Mouse (Mus musculus) embryonic facial prominence, embryonic 13.5 days (tissue): ENCODE measurements at regions not wholly inside any gene's neighbourhood (a gene's known extent, or its start where the extent isn't known, plus 50 kb on each side); places are given as distances from the start of the nearest gene placed in this dataset.

Experiments
- ATAC-seq: fragments of 200-750 bp; cut with Nextera tagmentation; 2 replicates; pipeline ENCODE4 v1.8.0; 2017; ENCODE audit warnings: low read depth; ENCODE audit not compliant: insufficient number of reproducible peaks, insufficient read depth, low FRiP score, low TSS enrichment
- H3K27ac ChIP-seq: fragments of 300-500 bp; sonication (generic); 2 replicates; pipeline ENCODE4 v1.5.1; 2015; ENCODE audit warnings: moderate library complexity, mild to moderate bottlenecking, inconsistent platforms
- H3K27me3 ChIP-seq: fragments of 300-500 bp; sonication (generic); 2 replicates; pipeline ENCODE4 v1.6.1; 2015; ENCODE audit warnings: mild to moderate bottlenecking, inconsistent platforms
- H3K36me3 ChIP-seq: fragments of 300-500 bp; sonication (generic); 2 replicates; pipeline ENCODE4 v1.6.1; 2015; ENCODE audit warnings: mild to moderate bottlenecking, inconsistent platforms
- H3K4me1 ChIP-seq: fragments of 300-500 bp; sonication (generic); 2 replicates; pipeline ENCODE4 v1.6.1; 2015; ENCODE audit warnings: inconsistent platforms
- H3K4me2 ChIP-seq: fragments of 300-500 bp; sonication (generic); 2 replicates; pipeline ENCODE4 v1.6.1; 2015; ENCODE audit warnings: moderate library complexity, mild to moderate bottlenecking, inconsistent platforms
- H3K4me3 ChIP-seq: fragments of 300-500 bp; sonication (generic); 2 replicates; pipeline ENCODE4 v1.5.1; 2015; ENCODE audit warnings: mild to moderate bottlenecking, inconsistent platforms
- H3K9ac ChIP-seq: fragments of 300-500 bp; sonication (generic); 2 replicates; pipeline ENCODE4 v1.6.1; 2015; ENCODE audit warnings: mild to moderate bottlenecking, inconsistent platforms
- H3K9me3 ChIP-seq: fragments of 300-500 bp; sonication (generic); 2 replicates; pipeline ENCODE4 v1.6.1; 2016; ENCODE audit warnings: inconsistent platforms
- WGBS: fragments of 180-500 bp; shearing (Covaris S2); methylation state at CpG from one replicate; pipeline ENCODE4 v1.1.7; 2015; ENCODE audit warnings: mixed read lengths; 5-methylcytosine and 5-hydroxymethylcytosine counted together

GRCm38 (mm10) chr6:141159326-141159725 is 89.7 kb upstream of the Pde3a start:
- no peaks in the 10 kb centered on the region for H3K36me3 ChIP-seq
- no peak overlapping the region for H3K9ac ChIP-seq
- no peak overlapping the region for H3K4me2 ChIP-seq
- H3K4me1 ChIP-seq = 0 out of 2 replicates have a peak, but pooled peaks cover 4% of the 10 kb centered on the region
- no peak overlapping the region for H3K4me3 ChIP-seq
- H3K9me3 ChIP-seq = no peaks in the 10 kb centered on the region
- ATAC-seq = no peak
- 57% methylated on average over 5 of the region's 5 CpGs for WGBS
- no peak overlapping the region for H3K27ac ChIP-seq
- H3K27me3 ChIP-seq = no peaks in the 10 kb centered on the region

- 46% methylated on average over 3 of the region's 3 CpGs for WGBS
Measured at GRCm38 (mm10) chr6:141161626-141162233, 87.3 kb upstream of the Pde3a start.

GRCm38 (mm10) chr6:141167270-141167669 is 81.8 kb upstream of the Pde3a start:
- no peaks in the 10 kb centered on the region for H3K4me1 ChIP-seq
- no peak overlapping the region for H3K4me3 ChIP-seq
- no peaks in the 10 kb centered on the region for H3K36me3 ChIP-seq
- ATAC-seq = no peak
- H3K9ac ChIP-seq = no peak overlapping the region
- H3K4me2 ChIP-seq = no peak overlapping the region
- H3K9me3 ChIP-seq = no peaks in the 10 kb centered on the region
- H3K27ac ChIP-seq = no peak overlapping the region
- WGBS = 77% methylated on average over 3 of the region's 3 CpGs
- H3K27me3 ChIP-seq = no peaks in the 10 kb centered on the region

More at GRCm38 (mm10) chr6:141161626-141162233, 87.3 kb upstream of the Pde3a start:
- ATAC-seq = no peak
- H3K9ac ChIP-seq = no peak overlapping the region
- H3K9me3 ChIP-seq = no peaks in the 10 kb centered on the region
- no peaks in the 10 kb centered on the region for H3K36me3 ChIP-seq
- 0 out of 2 replicates have a peak, but pooled peaks cover 4% of the 10 kb centered on the region for H3K4me1 ChIP-seq
- H3K27me3 ChIP-seq = no peaks in the 10 kb centered on the region
- H3K4me3 ChIP-seq = no peak overlapping the region
- H3K27ac ChIP-seq = no peak overlapping the region
- H3K4me2 ChIP-seq = no peak overlapping the region

- ATAC-seq = no peak
- Histone ChIP-seq H3K4me3 (no peak overlapping the region), H3K4me1 (no peaks in the 10 kb centered on the region), H3K4me2 (no peak overlapping the region), H3K27me3 (no peaks in the 10 kb centered on the region), H3K36me3 (no peaks in the 10 kb centered on the region), H3K9me3 (no peaks in the 10 kb centered on the region), H3K9ac (no peak overlapping the region), H3K27ac (no peak overlapping the region)
- WGBS = 44% methylated on average over 3 of the region's 3 CpGs
Measured at GRCm38 (mm10) chr6:141168356-141168755, 80.7 kb upstream of the Pde3a start.

GRCm38 (mm10) chr6:141183782-141184181 is 65.3 kb upstream of the Pde3a start:
- WGBS = 44% methylated on average over 1 of the region's 1 CpGs
- H3K4me3 ChIP-seq = no peak overlapping the region
- H3K9me3 ChIP-seq = no peaks in the 10 kb centered on the region
- H3K36me3 ChIP-seq = no peaks in the 10 kb centered on the region
- H3K9ac ChIP-seq = no peak overlapping the region
- H3K4me2 ChIP-seq = no peak overlapping the region
- H3K27ac ChIP-seq = no peak overlapping the region
- no peak for ATAC-seq
- no peaks in the 10 kb centered on the region for H3K27me3 ChIP-seq
- no peaks in the 10 kb centered on the region for H3K4me1 ChIP-seq

- Histone ChIP-seq H3K36me3 (no peaks in the 10 kb centered on the region), H3K4me3 (no peak overlapping the region)
Measured at GRCm38 (mm10) chr6:141188036-141188435, 61.0 kb upstream of the Pde3a start.

GRCm38 (mm10) chr6:141189093-141189492 is 60.0 kb upstream of the Pde3a start:
- no peak for ATAC-seq
- Histone ChIP-seq H3K4me2 (no peak overlapping the region), H3K36me3 (no peaks in the 10 kb centered on the region), H3K4me1 (no peaks in the 10 kb centered on the region), H3K9ac (no peak overlapping the region), H3K27ac (no peak overlapping the region), H3K9me3 (no peaks in the 10 kb centered on the region), H3K4me3 (no peak overlapping the region), H3K27me3 (no peaks in the 10 kb centered on the region)
- 79% methylated on average over 5 of the region's 5 CpGs for WGBS

More at GRCm38 (mm10) chr6:141188036-141188435, 61.0 kb upstream of the Pde3a start:
- Histone ChIP-seq H3K9me3 (no peaks in the 10 kb centered on the region), H3K4me1 (no peaks in the 10 kb centered on the region), H3K4me2 (no peak overlapping the region), H3K27ac (no peak overlapping the region), H3K27me3 (no peaks in the 10 kb centered on the region), H3K9ac (no peak overlapping the region)
- ATAC-seq = no peak
- 53% methylated on average over 3 of the region's 3 CpGs for whole genome bisulfite sequencing

- no peak for ATAC-seq
- Histone ChIP-seq H3K27ac (no peak overlapping the region), H3K9ac (no peak overlapping the region), H3K36me3 (no peaks in the 10 kb centered on the region), H3K4me1 (no peaks in the 10 kb centered on the region), H3K27me3 (no peaks in the 10 kb centered on the region), H3K4me2 (no peak overlapping the region), H3K9me3 (no peaks in the 10 kb centered on the region), H3K4me3 (no peak overlapping the region)
- WGBS = 69% methylated on average over 3 of the region's 3 CpGs
Measured at GRCm38 (mm10) chr6:141189701-141190100, 59.4 kb upstream of the Pde3a start.

GRCm38 (mm10) chr6:141190383-141190782 is 58.7 kb upstream of the Pde3a start:
- Histone ChIP-seq H3K4me3 (no peak overlapping the region), H3K27ac (no peak overlapping the region), H3K9ac (no peak overlapping the region), H3K27me3 (no peaks in the 10 kb centered on the region), H3K4me1 (no peaks in the 10 kb centered on the region), H3K36me3 (no peaks in the 10 kb centered on the region), H3K9me3 (no peaks in the 10 kb centered on the region), H3K4me2 (no peak overlapping the region)
- 70% methylated on average over 5 of the region's 5 CpGs for WGBS
- no peak for ATAC-seq

GRCm38 (mm10) chr6:141197501-141197900 is 51.6 kb upstream of the Pde3a start:
- Histone ChIP-seq H3K36me3 (no peaks in the 10 kb centered on the region), H3K27ac (no peak overlapping the region), H3K9me3 (no peaks in the 10 kb centered on the region), H3K4me1 (no peaks in the 10 kb centered on the region), H3K4me3 (no peak overlapping the region), H3K4me2 (no peak overlapping the region), H3K9ac (no peak overlapping the region), H3K27me3 (no peaks in the 10 kb centered on the region)
- ATAC-seq = no peak
- WGBS = 91% methylated on average over 4 of the region's 4 CpGs
